Mouse (Mus musculus): ENCODE data around the gene Sit1.

- TF ChIP-seq GATA1 (IDR thresholded peaks at IDR 0.05; ENCODE audit: borderline replicate concordance, low read length), result no peak
- no peak for TF ChIP-seq FLI1 (IDR thresholded peaks at IDR 0.05; ENCODE audit: low read length)
Observed at GRCm38 (mm10) chr4:43452315-43452714, 31.2 kb downstream of the Sit1 start.

Data from megakaryocyte, embryonic 14.5 days (primary cell).